Mouse (Mus musculus) midbrain, embryonic 13.5 days (tissue): ENCODE data around the gene Csmd2. TPM values are rescaled to one million over a fixed set of nuclear protein-coding genes. Genes with fewer than 3 reads are reported as not detected.

Source experiments
- ATAC-seq: fragments of 200-750 bp; cut with Nextera tagmentation; 2 replicates; pipeline ENCODE4 v1.8.0; 2017; ENCODE audit warnings: mild to moderate bottlenecking, moderate TSS enrichment, moderate library complexity
- H3K27ac ChIP-seq: fragments of 300-500 bp; sonication (generic); 2 replicates; pipeline ENCODE4 v1.5.1; 2015; ENCODE audit warnings: inconsistent platforms, mild to moderate bottlenecking, moderate library complexity
- H3K27me3 ChIP-seq: fragments of 300-500 bp; sonication (generic); 2 replicates; pipeline ENCODE4 v1.6.1; 2015; ENCODE audit warnings: mild to moderate bottlenecking, inconsistent platforms
- H3K36me3 ChIP-seq: fragments of 300-500 bp; sonication (generic); 2 replicates; pipeline ENCODE4 v1.6.1; 2015; ENCODE audit warnings: mild to moderate bottlenecking, inconsistent platforms
- H3K4me1 ChIP-seq: fragments of 300-500 bp; sonication (generic); replicated peaks from 2 replicates; pipeline ENCODE4 v1.6.1; 2015; ENCODE audit warnings: inconsistent platforms
- H3K4me2 ChIP-seq: fragments of 300-500 bp; sonication (generic); replicated peaks from 2 replicates; pipeline ENCODE4 v1.6.1; 2015; ENCODE audit warnings: moderate library complexity, mild to moderate bottlenecking, inconsistent platforms
- H3K4me3 ChIP-seq: fragments of 300-500 bp; sonication (generic); replicated peaks from 2 replicates; pipeline ENCODE4 v1.5.1; 2015; ENCODE audit warnings: mild to moderate bottlenecking, inconsistent platforms
- H3K9ac ChIP-seq: fragments of 300-500 bp; sonication (generic); replicated peaks from 2 replicates; pipeline ENCODE4 v1.6.1; 2015; ENCODE audit warnings: mild to moderate bottlenecking, inconsistent platforms
- H3K9me3 ChIP-seq: fragments of 300-500 bp; sonication (generic); 2 replicates; pipeline ENCODE4 v1.6.1; 2016; ENCODE audit warnings: mild to moderate bottlenecking, inconsistent platforms
- WGBS: fragments of 180-500 bp; shearing (Covaris S2); methylation state at CpG from one replicate; pipeline ENCODE4 v1.1.7; 2015; 5-methylcytosine and 5-hydroxymethylcytosine counted together
- polyA plus RNA-seq: library from polyadenylated mRNA; unstranded; fragments of >200 nt; fragmentation: Nextera tagmentation; extraction: Ambion mirVana; gene quantifications from 2 replicates; pipeline ENCODE4 v1.2.1, GENCODE M21; 2015

Gene Csmd2
- polyA plus RNA-seq, 1 experiment from 2014 or later = 9.2 TPM

DNA sequence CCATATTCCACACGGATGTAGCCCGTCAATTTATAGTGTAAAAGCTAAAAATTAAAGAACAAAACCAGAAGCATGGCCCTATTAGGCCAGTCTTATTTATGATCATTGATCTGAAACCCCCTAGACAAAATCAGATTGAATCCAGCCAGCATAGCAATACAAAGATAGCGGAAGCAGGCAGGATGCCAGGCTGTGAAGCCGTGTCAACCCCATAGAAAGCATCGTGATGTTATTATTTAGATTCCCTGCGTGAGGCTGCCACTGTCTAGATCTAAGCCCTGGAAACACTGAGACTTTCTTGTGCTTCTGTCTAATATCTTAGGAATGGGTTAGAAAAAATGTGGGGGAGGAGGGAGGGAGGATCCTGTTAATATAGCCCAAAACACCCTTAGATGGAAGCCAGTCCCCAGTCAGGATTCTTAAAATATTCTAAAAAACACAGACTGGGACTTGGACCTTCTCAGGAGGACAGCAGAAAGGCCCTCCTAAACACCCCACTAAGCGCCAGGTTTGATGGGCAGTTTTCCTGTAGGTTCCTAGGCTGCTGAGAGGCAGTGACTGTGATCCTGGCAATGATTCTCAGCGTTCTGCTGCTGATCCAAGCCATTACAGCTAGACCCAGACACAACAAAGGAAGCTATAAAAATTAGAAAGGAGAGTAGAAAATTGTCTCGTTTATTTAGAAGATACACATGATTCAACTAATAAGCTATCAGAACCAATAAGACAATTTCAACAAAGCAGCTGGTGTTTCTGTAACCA lies 419.6 kb downstream of the Csmd2 start:
- H3K4me3 ChIP-seq = no peak overlapping the region
- 67% methylated on average over 9 of the region's 9 CpGs for whole genome bisulfite sequencing
- peaks cover 8% of the 10 kb centered on the region for H3K36me3 ChIP-seq
- no peaks in the 10 kb centered on the region for H3K4me1 ChIP-seq
- ATAC-seq = no peak
- H3K27me3 ChIP-seq = no peaks in the 10 kb centered on the region
- H3K9ac ChIP-seq = no peak overlapping the region
- H3K27ac ChIP-seq = peak overlapping the region; percentile 17; the same call in 1 of the 2 replicates
- H3K9me3 ChIP-seq = no peaks in the 10 kb centered on the region
- H3K4me2 ChIP-seq = no peak overlapping the region

DNA sequence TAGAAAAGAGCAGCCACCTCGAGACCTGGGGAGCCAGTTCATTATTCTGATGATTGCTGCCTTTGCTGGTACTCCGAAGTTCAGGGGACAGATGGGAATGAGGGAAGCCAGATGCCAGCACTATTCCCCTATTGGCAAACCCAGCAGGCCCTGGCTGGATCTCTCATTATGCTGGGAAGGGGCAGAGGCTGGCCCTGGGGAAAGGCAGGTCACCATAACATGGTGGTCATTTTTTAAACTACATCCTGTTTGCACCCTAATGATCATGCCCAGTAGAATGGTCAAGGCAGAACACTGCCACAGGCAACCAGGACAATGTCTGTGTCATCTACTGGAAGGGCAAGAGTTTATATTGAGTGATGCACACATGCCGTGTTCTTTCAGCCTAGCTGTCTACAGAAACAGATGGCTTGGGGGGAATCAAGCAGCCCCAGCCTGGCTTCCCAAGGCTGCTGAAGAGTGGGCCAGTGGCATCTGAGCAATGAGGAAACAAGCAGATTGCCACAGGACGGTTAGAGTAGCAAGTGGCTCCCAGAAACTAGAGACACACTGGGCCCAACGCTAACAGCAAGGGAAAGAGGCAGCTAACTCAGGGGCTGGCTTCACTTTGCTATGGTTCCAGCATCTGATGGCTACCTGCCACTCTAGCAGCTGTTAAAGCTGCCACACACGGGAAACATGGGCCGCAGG lies 424.4 kb downstream of the Csmd2 start:
- no peak overlapping the region for H3K9ac ChIP-seq
- H3K36me3 ChIP-seq = peaks cover 16% of the 10 kb centered on the region
- H3K4me1 ChIP-seq = peaks cover 11% of the 10 kb centered on the region; the same call in 1 of the 2 replicates
- H3K4me2 ChIP-seq = no peak overlapping the region
- no peak overlapping the region for H3K4me3 ChIP-seq
- H3K27me3 ChIP-seq = no peaks in the 10 kb centered on the region
- peaks cover 4% of the 10 kb centered on the region; the same call in 1 of the 2 replicates for H3K9me3 ChIP-seq
- ATAC-seq = no peak
- WGBS = 81% methylated on average over 7 of the region's 7 CpGs
- H3K27ac ChIP-seq = no peak overlapping the region

GRCm38 (mm10) chr4:128414741-128415140 lies 427.1 kb downstream of the Csmd2 start:
- no peaks in the 10 kb centered on the region for H3K27me3 ChIP-seq
- ATAC-seq = no peak
- no peak overlapping the region for H3K4me3 ChIP-seq
- WGBS = 92% methylated on average over 2 of the region's 2 CpGs
- H3K27ac ChIP-seq = no peak overlapping the region
- H3K4me2 ChIP-seq = no peak overlapping the region
- no peak overlapping the region for H3K9ac ChIP-seq
- peaks cover 16% of the 10 kb centered on the region for H3K36me3 ChIP-seq
- peaks cover 4% of the 10 kb centered on the region; the same call in 1 of the 2 replicates for H3K9me3 ChIP-seq
- peaks cover 13% of the 10 kb centered on the region for H3K4me1 ChIP-seq

- H3K4me2 ChIP-seq = no peak overlapping the region
- no peak overlapping the region for H3K9ac ChIP-seq
- H3K4me3 ChIP-seq = no peak overlapping the region
- H3K27me3 ChIP-seq = no peaks in the 10 kb centered on the region
- ATAC-seq = peak; percentile 69; the same call in 1 of the 2 replicates
- no peaks in the 10 kb centered on the region for H3K9me3 ChIP-seq
- WGBS = 51% methylated on average over 7 of the region's 7 CpGs
- H3K36me3 ChIP-seq = peaks cover 5% of the 10 kb centered on the region
- peaks cover 30% of the 10 kb centered on the region for H3K4me1 ChIP-seq
- no peak overlapping the region for H3K27ac ChIP-seq
Measured at GRCm38 (mm10) chr4:128419988-128420617, 432.4 kb downstream of the Csmd2 start.

DNA sequence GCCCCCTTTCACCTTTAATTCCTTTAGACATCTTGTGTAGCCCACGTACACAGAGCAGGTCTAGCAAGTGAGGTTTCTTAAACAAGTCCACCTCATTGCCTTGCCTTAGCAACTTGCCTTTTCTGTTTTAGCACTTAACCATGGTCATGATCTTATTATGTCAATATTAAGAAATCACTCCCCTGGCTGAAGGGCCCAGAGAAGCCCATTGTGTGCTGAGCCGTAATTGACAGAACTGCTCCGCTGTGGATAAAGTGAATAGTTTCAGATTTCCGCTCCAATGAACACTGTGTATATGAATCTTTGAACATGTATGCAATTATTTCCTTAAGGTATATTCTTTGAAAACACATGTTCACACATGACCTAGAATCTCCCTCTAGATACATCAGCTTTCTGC lies 434.8 kb downstream of the Csmd2 start:
- H3K9me3 ChIP-seq = no peaks in the 10 kb centered on the region
- H3K27me3 ChIP-seq = no peaks in the 10 kb centered on the region
- H3K4me1 ChIP-seq = peaks cover 39% of the 10 kb centered on the region
- ATAC-seq = no peak
- no peak overlapping the region for H3K27ac ChIP-seq
- 0 out of 2 replicates have a peak overlapping the region, but pooled peaks have one; percentile 37 for H3K9ac ChIP-seq
- 26% methylated on average over 4 of the region's 4 CpGs for WGBS
- H3K4me2 ChIP-seq = no peak overlapping the region
- H3K4me3 ChIP-seq = no peak overlapping the region
- H3K36me3 ChIP-seq = 0 out of 2 replicates have a peak, but pooled peaks cover 3% of the 10 kb centered on the region

- peaks cover 56% of the 10 kb centered on the region for H3K4me1 ChIP-seq
- H3K27me3 ChIP-seq = no peaks in the 10 kb centered on the region
- H3K9me3 ChIP-seq = no peaks in the 10 kb centered on the region
- H3K36me3 ChIP-seq = 0 out of 2 replicates have a peak, but pooled peaks cover 3% of the 10 kb centered on the region
- no peak overlapping the region for H3K4me3 ChIP-seq
- no peak overlapping the region for H3K9ac ChIP-seq
- no peak overlapping the region for H3K27ac ChIP-seq
- no peak for ATAC-seq
- H3K4me2 ChIP-seq = no peak overlapping the region
- 80% methylated on average over 2 of the region's 2 CpGs for WGBS
Measured at GRCm38 (mm10) chr4:128425339-128425738, 437.7 kb downstream of the Csmd2 start.

DNA sequence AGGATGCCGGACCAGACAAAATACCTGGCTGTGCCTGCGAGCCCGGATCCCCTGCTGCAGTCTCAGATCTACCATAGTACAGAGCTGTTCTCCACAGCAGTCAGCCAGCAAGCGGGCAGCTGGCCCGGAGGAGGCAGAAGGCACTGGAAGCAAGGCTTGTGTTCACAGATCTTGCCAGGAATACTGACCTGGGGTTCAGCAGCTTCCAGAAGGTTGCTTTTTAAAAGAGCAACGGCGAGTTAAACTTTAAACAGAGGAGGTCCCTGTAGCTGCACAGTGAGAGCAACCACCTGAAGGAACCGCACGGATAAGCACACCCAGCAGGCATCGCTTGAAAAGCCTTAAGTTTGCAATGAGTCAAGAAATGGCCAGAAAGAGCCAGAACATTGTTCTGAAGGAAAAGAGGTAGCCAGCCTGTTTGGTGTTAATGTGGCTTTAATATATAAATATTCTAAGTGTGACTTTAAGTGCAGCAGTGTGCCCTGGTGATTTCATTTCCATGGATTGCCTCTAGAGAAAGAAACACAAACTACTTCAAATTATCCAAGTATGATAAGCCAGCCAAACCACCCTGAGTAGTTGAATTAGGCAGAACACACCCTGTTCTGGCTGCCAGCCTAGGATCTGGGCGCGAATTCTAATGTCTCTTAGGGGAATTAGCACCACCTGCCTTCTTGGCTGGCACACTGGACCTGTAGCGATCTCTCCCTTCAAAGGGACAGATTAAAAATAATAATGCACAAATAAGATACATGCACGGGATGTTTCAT lies 439.8 kb downstream of the Csmd2 start:
- Histone ChIP-seq H3K27ac (no peak overlapping the region), H3K27me3 (no peaks in the 10 kb centered on the region), H3K36me3 (0 out of 2 replicates have a peak, but pooled peaks cover 3% of the 10 kb centered on the region), H3K9ac (no peak overlapping the region), H3K4me3 (no peak overlapping the region), H3K4me1 (peaks cover 43% of the 10 kb centered on the region), H3K4me2 (no peak overlapping the region), H3K9me3 (no peaks in the 10 kb centered on the region)
- no peak for ATAC-seq
- WGBS = 90% methylated on average over 14 of the region's 14 CpGs

DNA sequence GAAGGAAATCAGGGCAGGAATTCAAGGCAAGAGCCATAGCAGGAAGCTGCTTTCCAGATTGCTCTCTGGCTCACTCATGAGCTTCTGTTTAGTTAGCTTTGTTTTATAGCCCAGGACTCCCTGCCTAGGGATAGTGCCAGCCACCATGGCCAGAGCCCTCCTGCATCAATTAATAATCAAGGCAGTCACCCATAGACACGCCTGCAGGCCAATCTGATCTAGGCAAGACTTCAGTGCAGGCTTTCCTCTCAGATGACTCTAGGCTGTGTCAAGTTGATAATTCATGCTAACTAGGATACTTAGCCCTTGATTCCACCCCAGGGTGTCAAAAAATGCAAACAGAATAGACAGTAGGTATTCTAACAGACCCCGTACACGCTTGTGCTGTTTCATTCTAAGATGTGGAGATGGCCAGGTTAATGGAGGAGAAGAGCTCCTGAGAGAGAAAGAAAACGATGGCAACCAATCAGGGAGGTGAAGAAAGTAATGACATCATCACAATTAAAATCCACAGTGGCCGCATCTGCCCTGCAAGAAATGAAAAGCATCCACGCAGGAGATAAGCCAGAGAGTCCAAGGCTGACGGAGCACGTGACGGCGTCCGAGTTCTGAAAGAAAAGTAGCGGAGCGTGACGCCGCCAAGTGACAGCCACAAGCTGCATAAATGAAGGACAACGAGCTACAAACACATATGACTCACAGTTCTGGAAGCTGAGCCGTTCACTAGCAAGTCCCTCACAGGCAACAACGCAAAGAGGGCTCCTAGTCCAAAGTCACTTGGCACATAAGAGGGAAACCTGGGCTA lies 440.8 kb downstream of the Csmd2 start:
- peak; percentile 75 for ATAC-seq
- Histone ChIP-seq H3K4me2 (peak overlapping the region; percentile 32), H3K27me3 (no peaks in the 10 kb centered on the region), H3K9me3 (no peaks in the 10 kb centered on the region), H3K4me1 (peaks cover 34% of the 10 kb centered on the region), H3K9ac (no peak overlapping the region), H3K27ac (peak overlapping the region; percentile 45), H3K36me3 (0 out of 2 replicates have a peak, but pooled peaks cover 3% of the 10 kb centered on the region), H3K4me3 (no peak overlapping the region)
- 29% methylated on average over 18 of the region's 18 CpGs for WGBS

DNA sequence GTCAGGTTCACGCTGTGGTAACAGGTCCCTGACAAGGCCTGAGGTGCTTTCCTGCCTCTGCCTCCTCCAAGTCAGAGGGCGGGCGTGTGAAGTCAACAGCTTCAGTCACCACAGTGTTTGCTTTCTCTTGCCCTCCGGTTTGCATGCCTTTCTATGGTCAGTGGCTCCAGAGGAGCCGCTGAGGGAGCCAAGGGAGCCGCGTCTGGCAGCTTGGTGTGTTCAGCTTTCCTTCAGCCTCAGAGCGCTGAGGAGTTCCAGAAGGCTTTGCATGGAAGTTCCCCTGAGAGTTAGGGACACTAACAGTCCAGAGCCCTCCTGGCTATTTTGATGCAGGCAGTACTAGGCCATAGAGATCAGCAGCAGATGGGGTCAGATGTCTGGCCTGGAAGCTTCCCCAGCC lies 441.9 kb downstream of the Csmd2 start:
- Histone ChIP-seq H3K36me3 (0 out of 2 replicates have a peak, but pooled peaks cover 3% of the 10 kb centered on the region), H3K4me1 (peaks cover 34% of the 10 kb centered on the region), H3K9ac (no peak overlapping the region), H3K4me2 (no peak overlapping the region), H3K27me3 (no peaks in the 10 kb centered on the region), H3K4me3 (no peak overlapping the region), H3K27ac (no peak overlapping the region), H3K9me3 (no peaks in the 10 kb centered on the region)
- 77% methylated on average over 8 of the region's 8 CpGs for whole genome bisulfite sequencing
- no peak for ATAC-seq

- H3K36me3 ChIP-seq = peaks cover 11% of the 10 kb centered on the region
- no peak overlapping the region for H3K27ac ChIP-seq
- no peak overlapping the region for H3K9ac ChIP-seq
- WGBS = 77% methylated on average over 6 of the region's 6 CpGs
- no peak overlapping the region for H3K4me3 ChIP-seq
- H3K4me2 ChIP-seq = no peak overlapping the region
- no peaks in the 10 kb centered on the region for H3K9me3 ChIP-seq
- H3K4me1 ChIP-seq = peaks cover 19% of the 10 kb centered on the region
- ATAC-seq = no peak
- H3K27me3 ChIP-seq = no peaks in the 10 kb centered on the region; the same call in 1 of the 2 replicates
Measured at GRCm38 (mm10) chr4:128440550-128440949, 452.9 kb downstream of the Csmd2 start.

DNA sequence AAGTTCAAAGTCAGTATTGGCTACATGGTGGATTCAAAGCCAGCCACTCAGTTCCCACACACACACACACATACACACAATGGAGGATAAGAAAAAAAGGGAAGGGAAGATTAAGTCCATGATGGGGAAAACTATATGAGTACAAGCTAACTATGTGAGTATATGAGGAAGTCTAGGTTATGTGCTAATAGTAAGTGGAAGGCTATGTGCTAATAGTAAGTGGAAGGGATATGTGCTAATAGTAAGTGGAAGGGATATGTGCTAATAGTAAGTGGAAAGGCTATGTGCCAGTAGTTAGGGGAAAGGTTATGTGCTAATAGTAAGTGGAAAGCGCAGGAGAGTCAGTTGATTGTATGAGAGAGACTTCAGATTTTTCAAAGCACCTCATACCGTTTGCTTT lies 453.6 kb downstream of the Csmd2 start:
- H3K36me3 ChIP-seq = peaks cover 11% of the 10 kb centered on the region
- no peak overlapping the region for H3K4me3 ChIP-seq
- no peaks in the 10 kb centered on the region; the same call in 1 of the 2 replicates for H3K27me3 ChIP-seq
- peaks cover 26% of the 10 kb centered on the region for H3K4me1 ChIP-seq
- H3K9me3 ChIP-seq = no peaks in the 10 kb centered on the region
- no peak for ATAC-seq
- H3K4me2 ChIP-seq = no peak overlapping the region
- H3K27ac ChIP-seq = no peak overlapping the region
- 93% methylated on average over 2 of the region's 2 CpGs for WGBS
- H3K9ac ChIP-seq = no peak overlapping the region
